Mouse (Mus musculus) NIH3T3 (cell line): ENCODE measurements around the gene Osr1.

Source experiments
- DNase-seq: peaks from one replicate; pipeline ENCODE4 v3.0.0-alpha.2; 2012; ENCODE audit warnings: low read depth

The Osr1 gene

GRCm38 (mm10) chr12:9585085-9585453, 15.2 kb downstream of the Osr1 start:
- peak; percentile 30 for DNase-seq

GRCm38 (mm10) chr12:9587732-9588131, 17.8 kb downstream of the Osr1 start:
- DNase-seq, result no peak

GRCm38 (mm10) chr12:9589561-9590134, 19.7 kb downstream of the Osr1 start:
- DNase-seq, result peak; percentile 74

DNA sequence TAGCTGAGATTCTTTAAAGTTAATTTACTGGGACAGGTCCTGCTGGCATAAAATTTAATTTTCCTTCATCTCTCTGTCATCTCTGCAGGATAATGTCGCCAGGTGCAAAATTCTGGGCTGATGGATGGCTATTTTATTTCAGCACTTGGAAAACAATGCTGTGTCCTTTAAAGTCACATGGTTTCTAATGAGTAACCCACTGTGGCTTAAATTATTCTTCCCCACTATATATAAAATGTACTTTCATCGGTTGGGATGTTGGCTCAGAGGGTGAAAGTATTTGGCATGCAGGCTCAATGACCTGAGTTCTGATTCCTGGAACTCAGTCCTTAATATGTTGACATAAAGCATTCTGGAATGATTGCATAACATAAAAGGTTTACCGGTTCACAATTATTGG, 21.2 kb downstream of the Osr1 start:
- peak; percentile 76 for DNase-seq

GRCm38 (mm10) chr12:9598219-9598618, 28.3 kb downstream of the Osr1 start:
- peak; percentile 30 for DNase-seq
